Mouse (Mus musculus) mouse trophoblast stem cell (cell line): ENCODE results near the gene Eif2d.

ENCODE experiments used
- in situ Hi-C, 2 experiments: fragments of 300-500 bp; cut with MseI, MboI; formaldehyde crosslinking; loops; 2 replicates in 1 of 2; 3 replicates in 1 of 2; pipeline ENCODE4 v1.15.1; 2025

Gene Eif2d

GRCm38 (mm10) chr1:131212956-131213355 is 60.0 kb downstream of the Eif2d start:
- in situ Hi-C loops = no loop called here

DNA sequence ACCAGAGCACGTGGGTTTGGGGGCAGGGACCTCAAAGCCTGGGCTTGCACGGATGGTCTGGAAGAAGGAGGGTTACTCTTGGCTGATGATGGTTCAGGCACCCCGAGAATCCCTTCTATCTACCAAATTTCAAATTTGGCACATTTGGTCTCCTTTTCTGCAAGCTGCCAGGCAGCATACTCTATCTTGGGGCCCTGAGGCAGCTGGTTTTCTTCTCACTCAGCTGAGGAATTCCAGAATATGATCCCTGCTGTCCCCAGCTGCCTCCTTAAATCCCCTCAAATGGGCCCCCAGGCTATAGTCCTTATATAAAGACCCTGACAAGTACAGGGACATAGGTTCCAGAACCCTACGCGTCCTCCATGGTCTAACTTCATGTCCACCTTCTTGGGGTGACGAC is 60.4 kb downstream of the Eif2d start:
- in situ Hi-C loops = no loop called here

DNA sequence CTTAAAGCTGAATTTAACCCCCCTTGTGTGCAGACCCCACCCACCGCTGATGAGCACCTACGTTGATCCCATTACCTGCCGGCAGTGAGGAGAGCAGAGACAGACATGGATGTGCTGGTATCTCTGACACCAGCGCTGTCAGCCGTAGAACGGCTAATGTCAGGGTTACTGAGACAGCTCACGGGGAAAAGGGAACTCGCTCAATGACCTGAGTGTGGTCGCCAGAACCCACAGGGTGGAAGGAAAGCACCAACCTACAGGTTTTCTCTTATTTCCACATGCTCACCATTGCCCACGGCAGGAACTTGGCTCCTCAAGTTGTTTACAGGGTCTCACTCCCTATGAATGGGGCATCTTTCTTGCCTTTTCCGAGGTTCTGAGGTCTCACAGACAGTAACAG is 66.0 kb downstream of the Eif2d start:
- in situ Hi-C loops = no loop called here

GRCm38 (mm10) chr1:131221822-131222590 is 69.0 kb downstream of the Eif2d start:
- in situ Hi-C loops = no loop called here

- in situ Hi-C loops = no loop called here
Measured at GRCm38 (mm10) chr1:131223345-131223744, 70.4 kb downstream of the Eif2d start.

- in situ Hi-C loops = no loop called here
Measured at GRCm38 (mm10) chr1:131224848-131225471, 72.0 kb downstream of the Eif2d start.

- in situ Hi-C loops = no loop called here
Measured at GRCm38 (mm10) chr1:131228225-131228624, 75.2 kb downstream of the Eif2d start.

GRCm38 (mm10) chr1:131228659-131229058 is 75.7 kb downstream of the Eif2d start:
- in situ Hi-C loops = no loop called here

DNA sequence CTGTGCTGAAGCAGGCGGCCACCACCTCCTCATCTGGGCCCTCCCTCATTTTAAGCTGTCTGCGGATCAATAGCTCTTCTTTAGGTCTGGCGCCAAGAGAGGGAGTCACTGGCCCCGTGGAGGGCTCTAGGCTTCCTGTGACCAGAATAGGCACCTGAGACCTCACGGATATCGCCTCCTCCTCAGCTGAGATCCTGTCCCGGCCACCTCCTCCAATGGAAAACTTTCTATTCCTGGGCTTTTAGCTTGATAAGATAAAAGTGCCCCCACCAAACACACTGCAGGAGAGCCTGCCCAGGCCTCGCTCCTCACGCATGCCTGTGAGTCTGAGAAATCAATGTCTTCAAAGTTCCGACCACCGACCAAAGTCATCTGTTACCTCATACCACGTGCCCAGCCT is 80.5 kb downstream of the Eif2d start:
- in situ Hi-C loops = no loop called here

DNA sequence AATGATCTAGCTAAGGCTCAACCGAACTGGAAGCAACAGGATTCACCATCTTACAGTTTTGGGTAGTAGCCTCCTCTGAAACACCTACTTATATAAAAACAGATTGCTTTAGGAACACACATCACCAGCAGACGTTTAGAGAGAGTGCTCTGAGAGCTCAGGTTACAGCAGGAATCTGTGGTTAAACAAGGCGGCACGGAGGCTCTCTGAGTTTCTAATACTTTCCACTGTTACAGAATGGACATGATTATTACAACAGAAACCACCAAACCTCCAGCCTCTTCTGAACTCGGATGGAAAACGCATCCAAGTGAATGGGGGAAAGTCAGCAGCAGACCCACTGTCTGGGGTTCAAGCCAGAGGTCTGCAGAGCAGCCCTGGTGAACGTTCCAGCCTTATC is 83.1 kb downstream of the Eif2d start:
- in situ Hi-C loops = no loop called here
